Mouse (Mus musculus): ENCODE data around the gene Anxa3.

Gene Anxa3

GRCm38 (mm10) chr5:96847986-96848385 lies 54.8 kb downstream of the Anxa3 start:
- no peak for DNase-seq (ENCODE audit: low read depth, low spot score)

- no peak for DNase-seq (ENCODE audit: low read depth, low spot score)
These were observed 55.2 kb downstream of the Anxa3 start for GRCm38 (mm10) chr5:96848386-96848785.

GRCm38 (mm10) chr5:96849232-96849631 lies 56.1 kb downstream of the Anxa3 start:
- no peak for DNase-seq (ENCODE audit: low read depth, low spot score)

- no peak for DNase-seq (ENCODE audit: low read depth, low spot score)
These were observed 60.3 kb downstream of the Anxa3 start for GRCm38 (mm10) chr5:96853451-96853850.

- peak; percentile 35 for DNase-seq (ENCODE audit: low read depth, low spot score)
These were observed 61.2 kb downstream of the Anxa3 start for GRCm38 (mm10) chr5:96854350-96854749.

- no peak for DNase-seq (ENCODE audit: low read depth, low spot score)
These were observed 66.8 kb downstream of the Anxa3 start for GRCm38 (mm10) chr5:96859938-96860337.

- no peak for DNase-seq (ENCODE audit: low read depth, low spot score)
These were observed 74.0 kb downstream of the Anxa3 start for GRCm38 (mm10) chr5:96867171-96867570.

GRCm38 (mm10) chr5:96868893-96869292 lies 75.8 kb downstream of the Anxa3 start:
- no peak for DNase-seq (ENCODE audit: low read depth, low spot score)

- no peak for DNase-seq (ENCODE audit: low read depth, low spot score)
These were observed 77.9 kb downstream of the Anxa3 start for GRCm38 (mm10) chr5:96870996-96871395.

GRCm38 (mm10) chr5:96878178-96878577 lies 85.0 kb downstream of the Anxa3 start:
- peak; percentile 13 for DNase-seq (ENCODE audit: low read depth, low spot score)

- no peak for DNase-seq (ENCODE audit: low read depth, low spot score)
These were observed 85.9 kb downstream of the Anxa3 start for GRCm38 (mm10) chr5:96878851-96879540.

- peak; percentile 36 for DNase-seq (ENCODE audit: low read depth, low spot score)
These were observed 87.1 kb downstream of the Anxa3 start for GRCm38 (mm10) chr5:96880231-96880630.

- no peak for DNase-seq (ENCODE audit: low read depth, low spot score)
These were observed 88.0 kb downstream of the Anxa3 start for GRCm38 (mm10) chr5:96881118-96881517.

GRCm38 (mm10) chr5:96881613-96882012 lies 88.5 kb downstream of the Anxa3 start:
- peak; percentile 21 for DNase-seq (ENCODE audit: low read depth, low spot score)

GRCm38 (mm10) chr5:96885202-96885601 lies 92.1 kb downstream of the Anxa3 start:
- DNase-seq (ENCODE audit: low read depth, low spot score), result no peak

- DNase-seq (ENCODE audit: low read depth, low spot score), result no peak
These were observed 95.3 kb downstream of the Anxa3 start for GRCm38 (mm10) chr5:96888396-96888795.

- no peak for DNase-seq (ENCODE audit: low read depth, low spot score)
These were observed 97.2 kb downstream of the Anxa3 start for GRCm38 (mm10) chr5:96890367-96890766.
